Mouse (Mus musculus) erythroid progenitor cell, adult 5-6 weeks (primary cell): ENCODE data around the gene Mamld1. TPM values are rescaled to one million over a fixed set of nuclear protein-coding genes. Genes with fewer than 3 reads are reported as not detected.
"Not testable (repeated sequence)": the region's sequence is repeated elsewhere in the genome, so short reads cannot be mapped to it uniquely, and the experiment has no call there.

Experiments
- ATAC-seq: replicated peaks from 2 replicates; pipeline ENCODE4 v1.8.0; 2016; ENCODE audit warnings: moderate number of reproducible peaks, mild to moderate bottlenecking, moderate TSS enrichment, inconsistent platforms; ENCODE audit not compliant: poor library complexity, low FRiP score, severe bottlenecking
- total RNA-seq, 2 experiments: library from RNA; stranded (forward) in 1 of 2; stranded (reverse) in 1 of 2; fragments of 150-400 nt in 1 of 2; fragments of 186-747, 209-891 nt in 1 of 2; gene quantifications; 2 replicates each; pipeline versions ENCODE4 v1.2.3 to v1.2.4; 2015 to 2017; ENCODE audit warnings: low replicate concordance in 2 of 2

The Mamld1 gene
- total RNA-seq (2015; ENCODE audit: low replicate concordance) (1.4 TPM in 1 of 2 replicates, not detected in the other), total RNA-seq (2017; ENCODE audit: low replicate concordance) (not detected in 2 replicates)

- no peak for ATAC-seq
Measured at GRCm38 (mm10) chrX:71049864-71050576, at the start of gene Mamld1. TSS of gene Mamld1 (plus strand) at chrX:71050256.

- ATAC-seq = no peak
Measured at GRCm38 (mm10) chrX:71024718-71025117, 25.3 kb upstream of the Mamld1 start.

GRCm38 (mm10) chrX:71028007-71028406 is 22.0 kb upstream of the Mamld1 start:
- ATAC-seq = no peak

GRCm38 (mm10) chrX:71028976-71029375 is 21.1 kb upstream of the Mamld1 start:
- not testable (repeated sequence) for ATAC-seq

- no peak for ATAC-seq
Measured at GRCm38 (mm10) chrX:71050677-71051311, 738 bp downstream of the Mamld1 start.

- no peak for ATAC-seq
Measured at GRCm38 (mm10) chrX:71051361-71052114, 1.5 kb downstream of the Mamld1 start.

GRCm38 (mm10) chrX:71052115-71052478 is 2.0 kb downstream of the Mamld1 start:
- no peak for ATAC-seq

- ATAC-seq = no peak
Measured at GRCm38 (mm10) chrX:71052481-71053216, 2.6 kb downstream of the Mamld1 start.

- no peak for ATAC-seq
Measured at GRCm38 (mm10) chrX:71053246-71053645, 3.2 kb downstream of the Mamld1 start.

GRCm38 (mm10) chrX:71056968-71057367 is 6.9 kb downstream of the Mamld1 start:
- no peak for ATAC-seq

GRCm38 (mm10) chrX:71085092-71085807 is 35.2 kb downstream of the Mamld1 start:
- no peak for ATAC-seq

- no peak for ATAC-seq
Measured at GRCm38 (mm10) chrX:71087370-71088079, 37.5 kb downstream of the Mamld1 start.

GRCm38 (mm10) chrX:71088080-71088414 is 38.0 kb downstream of the Mamld1 start:
- ATAC-seq = no peak

- no peak for ATAC-seq
Measured at GRCm38 (mm10) chrX:71105820-71106219, 55.8 kb downstream of the Mamld1 start.

- no peak for ATAC-seq
Measured at GRCm38 (mm10) chrX:71106392-71106791, 56.3 kb downstream of the Mamld1 start.

- no peak for ATAC-seq
Measured at GRCm38 (mm10) chrX:71108056-71108735, 58.1 kb downstream of the Mamld1 start.

GRCm38 (mm10) chrX:71110333-71110732 is 60.3 kb downstream of the Mamld1 start:
- no peak for ATAC-seq
